Mouse (Mus musculus): ENCODE measurements at regions not wholly inside any gene's neighbourhood (a gene's known extent, or its start where the extent isn't known, plus 50 kb on each side); places are given as distances from the start of the nearest gene placed in this dataset.
"Not testable (repeated sequence)": the region's sequence is repeated elsewhere in the genome, so short reads cannot be mapped to it uniquely, and the experiment has no call there.

DNA sequence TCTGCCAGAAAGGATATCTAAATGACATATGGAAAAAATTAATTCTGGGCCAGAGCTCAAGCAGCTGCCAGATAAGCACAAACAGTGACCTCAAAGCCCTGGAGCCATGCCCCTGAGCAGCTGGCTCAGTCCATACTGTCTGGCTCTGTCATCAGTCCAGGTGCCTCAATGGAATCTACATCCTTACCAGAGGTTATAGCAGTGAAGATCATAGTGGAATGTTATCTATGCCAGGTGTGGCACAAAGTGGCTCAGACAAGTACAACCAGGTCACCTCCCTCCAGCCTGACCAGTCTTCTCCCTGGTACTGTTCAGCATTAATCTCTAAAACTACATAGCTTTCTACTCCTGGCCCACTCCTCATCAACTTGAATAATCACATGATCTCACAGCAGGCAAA lies 64.4 kb upstream of the Prl2c3 start:
- H3K9ac ChIP-seq (ENCODE audit: control insufficient read depth, low read depth, low read length, poor library complexity, severe bottlenecking): no peak overlapping the region
- TF ChIP-seq E2F4 (IDR thresholded peaks at IDR 0.05; ENCODE audit: borderline replicate concordance, low read depth, low read length) (no peak), TBP (IDR thresholded peaks at IDR 0.05; ENCODE audit: low read depth, low read length) (no peak), MEF2A (IDR thresholded peaks at IDR 0.05; ENCODE audit: extremely low read depth, insufficient replicate concordance, low read depth, low read length, poor library complexity, severe bottlenecking) (no peak), USF1 (IDR thresholded peaks at IDR 0.05; ENCODE audit: low read depth, low read length) (no peak), TAL1 (IDR thresholded peaks at IDR 0.05; ENCODE audit: low read length) (no peak), GATA1 (IDR thresholded peaks at IDR 0.05; ENCODE audit: low read depth, low read length) (no peak), CTCF (IDR thresholded peaks at IDR 0.05 in 2 of 3, conservative IDR thresholded peaks at IDR 0.05 in 1 of 3; ENCODE audit: control insufficient read depth in 1 of 3, insufficient read depth in 1 of 3, low read depth in 2 of 3, low read length in 3 of 3, poor library complexity in 1 of 3, severe bottlenecking in 1 of 3) (no peak), MAFK (IDR thresholded peaks at IDR 0.05; ENCODE audit: borderline replicate concordance, low read depth, low read length) (no peak), MAX (IDR thresholded peaks at IDR 0.05; ENCODE audit: low read length) (no peak), ETS1 (IDR thresholded peaks at IDR 0.05; ENCODE audit: low read depth, low read length) (no peak), RCOR1 (IDR thresholded peaks at IDR 0.05; ENCODE audit: low read depth, low read length) (no peak)
- H3K27ac ChIP-seq (ENCODE audit: control insufficient read depth, low read depth, low read length): no peak overlapping the region
- H3K36me3 ChIP-seq (ENCODE audit: control insufficient read depth in 1 of 2, insufficient read depth in 2 of 2, low read length in 2 of 2): no peaks in the 10 kb centered on the region
- H3K79me2 ChIP-seq (ENCODE audit: control insufficient read depth, insufficient read depth, low read length, poor library complexity): no peaks in the 10 kb centered on the region
- no peaks in the 10 kb centered on the region for H3K27me3 ChIP-seq (ENCODE audit: control insufficient read depth in 1 of 2, insufficient read depth in 2 of 2, low read length in 2 of 2)
- no peaks in the 10 kb centered on the region for H3K4me1 ChIP-seq (ENCODE audit: control insufficient read depth in 1 of 2, insufficient read depth in 2 of 2, low read length in 2 of 2)
- H3K9me3 ChIP-seq (replicated peaks; ENCODE audit: insufficient read depth, low read length): no peaks in the 10 kb centered on the region
- no peak overlapping the region for H3K4me3 ChIP-seq (ENCODE audit: control insufficient read depth in 1 of 2, insufficient read depth in 1 of 2, low read depth in 2 of 2, low read length in 2 of 2)
- DNase-seq (ENCODE audit: low read depth, low spot score): no peak

DNA sequence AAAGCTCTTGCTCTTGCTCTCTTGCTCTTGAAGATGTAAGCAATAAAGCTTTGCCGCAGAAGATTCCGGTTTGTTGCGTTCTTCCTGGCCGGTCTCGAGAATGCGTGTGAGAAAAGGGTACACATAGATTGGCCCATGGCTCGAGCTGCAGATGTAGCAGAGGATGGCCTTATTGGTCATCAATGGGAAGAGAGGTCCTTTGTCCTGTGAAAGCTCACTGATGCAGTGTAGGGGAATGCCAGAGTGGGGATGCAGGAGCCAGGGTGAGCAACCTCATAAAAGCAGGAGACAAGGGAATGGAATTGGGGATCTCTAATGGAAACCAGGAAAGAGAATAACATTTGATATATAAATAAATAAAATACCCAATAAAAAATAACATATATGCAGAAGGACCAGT lies 63.7 kb upstream of the Prl2c3 start:
- not testable (repeated sequence) for H3K79me2 ChIP-seq (ENCODE audit: control insufficient read depth, insufficient read depth, low read length, poor library complexity); H3K9me3 ChIP-seq (replicated peaks; ENCODE audit: insufficient read depth, low read length); H3K27me3 ChIP-seq (ENCODE audit: control insufficient read depth in 1 of 2, insufficient read depth in 2 of 2, low read length in 2 of 2); H3K9ac ChIP-seq (ENCODE audit: control insufficient read depth, low read depth, low read length, poor library complexity, severe bottlenecking); H3K27ac ChIP-seq (ENCODE audit: control insufficient read depth, low read depth, low read length); H3K4me3 ChIP-seq (ENCODE audit: control insufficient read depth in 1 of 2, insufficient read depth in 1 of 2, low read depth in 2 of 2, low read length in 2 of 2); H3K4me1 ChIP-seq (ENCODE audit: control insufficient read depth in 1 of 2, insufficient read depth in 2 of 2, low read length in 2 of 2); H3K36me3 ChIP-seq (ENCODE audit: control insufficient read depth in 1 of 2, insufficient read depth in 2 of 2, low read length in 2 of 2); DNase-seq (ENCODE audit: low read depth, low spot score)

DNA sequence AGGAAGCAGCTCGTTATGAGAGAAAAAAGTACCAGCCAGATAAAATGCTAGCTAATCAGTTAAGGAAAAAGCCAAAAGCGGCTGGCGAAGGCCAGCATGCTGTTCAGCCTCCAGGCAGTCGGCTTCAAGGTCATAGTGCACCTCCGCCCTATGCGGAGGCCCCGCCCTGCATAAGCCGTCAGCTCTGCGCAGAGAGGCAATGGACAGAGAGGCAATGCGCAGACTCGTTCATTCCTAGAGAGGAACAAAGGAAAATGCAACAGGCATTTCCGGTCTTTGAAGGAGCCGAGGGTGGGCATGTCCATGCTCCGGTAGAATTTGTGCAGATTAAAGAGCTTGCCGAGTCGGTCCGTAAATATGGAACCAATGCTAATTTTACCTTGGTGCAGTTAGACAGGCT lies 61.1 kb upstream of the Prl2c3 start:
- not testable (repeated sequence) for H3K9ac ChIP-seq (ENCODE audit: control insufficient read depth, low read depth, low read length, poor library complexity, severe bottlenecking); H3K36me3 ChIP-seq (ENCODE audit: control insufficient read depth in 1 of 2, insufficient read depth in 2 of 2, low read length in 2 of 2); H3K4me1 ChIP-seq (ENCODE audit: control insufficient read depth in 1 of 2, insufficient read depth in 2 of 2, low read length in 2 of 2); DNase-seq (ENCODE audit: low read depth, low spot score); H3K27me3 ChIP-seq (ENCODE audit: control insufficient read depth in 1 of 2, insufficient read depth in 2 of 2, low read length in 2 of 2); H3K4me3 ChIP-seq (ENCODE audit: control insufficient read depth in 1 of 2, insufficient read depth in 1 of 2, low read depth in 2 of 2, low read length in 2 of 2); H3K79me2 ChIP-seq (ENCODE audit: control insufficient read depth, insufficient read depth, low read length, poor library complexity); H3K9me3 ChIP-seq (replicated peaks; ENCODE audit: insufficient read depth, low read length); H3K27ac ChIP-seq (ENCODE audit: control insufficient read depth, low read depth, low read length)

DNA sequence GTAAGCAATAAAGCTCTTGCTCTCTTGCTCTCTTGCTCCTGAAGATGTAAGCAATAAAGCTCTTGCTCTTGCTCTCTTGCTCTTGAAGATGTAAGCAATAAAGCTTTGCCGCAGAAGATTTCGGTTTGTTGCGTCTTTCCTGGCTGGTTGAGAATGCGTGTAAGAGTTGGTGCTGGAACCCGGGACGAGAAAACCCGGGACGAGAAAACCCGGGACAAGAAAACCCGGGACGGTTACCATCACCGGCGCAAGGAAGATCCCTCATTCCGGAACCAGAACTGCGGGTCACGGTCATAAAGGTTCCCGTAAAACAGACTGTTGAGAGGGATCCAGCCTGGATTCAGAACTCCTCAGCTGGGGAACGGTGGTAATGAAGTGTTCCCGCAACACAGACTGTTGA lies 60.1 kb upstream of the Prl2c3 start:
- not testable (repeated sequence) for H3K9me3 ChIP-seq (replicated peaks; ENCODE audit: insufficient read depth, low read length); H3K36me3 ChIP-seq (ENCODE audit: control insufficient read depth in 1 of 2, insufficient read depth in 2 of 2, low read length in 2 of 2); H3K27ac ChIP-seq (ENCODE audit: control insufficient read depth, low read depth, low read length); H3K9ac ChIP-seq (ENCODE audit: control insufficient read depth, low read depth, low read length, poor library complexity, severe bottlenecking); H3K27me3 ChIP-seq (ENCODE audit: control insufficient read depth in 1 of 2, insufficient read depth in 2 of 2, low read length in 2 of 2); H3K4me1 ChIP-seq (ENCODE audit: control insufficient read depth in 1 of 2, insufficient read depth in 2 of 2, low read length in 2 of 2); H3K4me3 ChIP-seq (ENCODE audit: control insufficient read depth in 1 of 2, insufficient read depth in 1 of 2, low read depth in 2 of 2, low read length in 2 of 2); H3K79me2 ChIP-seq (ENCODE audit: control insufficient read depth, insufficient read depth, low read length, poor library complexity); DNase-seq (ENCODE audit: low read depth, low spot score)

All from MEL (cell line).